Mouse (Mus musculus) CH12.LX (cell line): ENCODE measurements around the gene Hist1h2bh.

Experiments
- CHD1 ChIP-seq: IDR thresholded peaks from 2 replicates; pipeline ENCODE4 v1.6.1; 2012; ENCODE audit warnings: low read depth, low read length, improper control_type of control experiment, inconsistent platforms
- CTCF ChIP-seq, 2 experiments: IDR thresholded peaks in 1 of 2; conservative IDR thresholded peaks in 1 of 2; 2 replicates each; pipeline ENCODE4 v1.5.1; 2011 to 2012; ENCODE audit warnings: low read depth in 2 of 2, low read length in 2 of 2, improper control_type of control experiment in 1 of 2, inconsistent platforms in 1 of 2, mild to moderate bottlenecking in 1 of 2, moderate library complexity in 1 of 2
- E2F4 ChIP-seq: IDR thresholded peaks from 2 replicates; pipeline ENCODE4 v1.6.1; 2011; ENCODE audit warnings: low read depth, low read length, improper control_type of control experiment; ENCODE audit not compliant: insufficient replicate concordance
- EP300 ChIP-seq: IDR thresholded peaks from 2 replicates; pipeline ENCODE4 v1.6.1; 2011; ENCODE audit warnings: low read length, improper control_type of control experiment
- MEF2A ChIP-seq: IDR thresholded peaks from 2 replicates; pipeline ENCODE4 v1.6.1; 2014; ENCODE audit warnings: low read depth, mild to moderate bottlenecking, inconsistent platforms, low read length, improper control_type of control experiment, borderline replicate concordance
- MXI1 ChIP-seq: IDR thresholded peaks from 2 replicates; pipeline ENCODE4 v1.6.1; 2011; ENCODE audit warnings: mild to moderate bottlenecking, low read depth, low read length, improper control_type of control experiment
- NRF1 ChIP-seq: IDR thresholded peaks from 2 replicates; pipeline ENCODE4 v1.6.1; 2014; ENCODE audit warnings: low read depth, mild to moderate bottlenecking, inconsistent platforms, low read length, improper control_type of control experiment, moderate library complexity
- POLR2A ChIP-seq: IDR thresholded peaks from 2 replicates; pipeline ENCODE4 v1.6.1; 2011; ENCODE audit warnings: low read depth, mild to moderate bottlenecking, improper control_type of control experiment, low read length
- RCOR1 ChIP-seq: conservative IDR thresholded peaks from 2 replicates; pipeline ENCODE4 v1.6.1; 2012; ENCODE audit warnings: low read depth, mild to moderate bottlenecking, inconsistent platforms, low read length, improper control_type of control experiment
- USF2 ChIP-seq: conservative IDR thresholded peaks from 2 replicates; pipeline ENCODE4 v1.6.1; 2011; ENCODE audit warnings: low read depth, low read length, improper control_type of control experiment
- ZC3H11A ChIP-seq: IDR thresholded peaks from 2 replicates; pipeline ENCODE4 v1.6.1; 2012; ENCODE audit warnings: low read depth, mild to moderate bottlenecking, inconsistent platforms, low read length, improper control_type of control experiment
- ZMIZ1 ChIP-seq: IDR thresholded peaks from 2 replicates; pipeline ENCODE4 v1.6.1; 2012; ENCODE audit warnings: low read depth, mild to moderate bottlenecking, inconsistent platforms, low read length, improper control_type of control experiment

GRCm38 (mm10) chr13:23586940-23587225 is 43.7 kb upstream of the Hist1h2bh start:
- TF ChIP-seq EP300 = no peak
- TF ChIP-seq MXI1 = no peak
- no peak for TF ChIP-seq CTCF (conservative IDR thresholded peaks at IDR 0.05 in 1 of 2, IDR thresholded peaks at IDR 0.05 in 1 of 2; ENCODE audit: low read depth in 2 of 2, low read length in 2 of 2)
- TF ChIP-seq POLR2A = no peak
- TF ChIP-seq E2F4 = no peak
- no peak for TF ChIP-seq RCOR1
- TF ChIP-seq USF2 = no peak
- no peak for TF ChIP-seq CHD1
- no peak for TF ChIP-seq NRF1
- TF ChIP-seq MEF2A = no peak
- no peak for TF ChIP-seq ZMIZ1
- TF ChIP-seq ZC3H11A = no peak
